ENCODE assay signal across 8 mouse cellular contexts in the genomic region with DNA sequence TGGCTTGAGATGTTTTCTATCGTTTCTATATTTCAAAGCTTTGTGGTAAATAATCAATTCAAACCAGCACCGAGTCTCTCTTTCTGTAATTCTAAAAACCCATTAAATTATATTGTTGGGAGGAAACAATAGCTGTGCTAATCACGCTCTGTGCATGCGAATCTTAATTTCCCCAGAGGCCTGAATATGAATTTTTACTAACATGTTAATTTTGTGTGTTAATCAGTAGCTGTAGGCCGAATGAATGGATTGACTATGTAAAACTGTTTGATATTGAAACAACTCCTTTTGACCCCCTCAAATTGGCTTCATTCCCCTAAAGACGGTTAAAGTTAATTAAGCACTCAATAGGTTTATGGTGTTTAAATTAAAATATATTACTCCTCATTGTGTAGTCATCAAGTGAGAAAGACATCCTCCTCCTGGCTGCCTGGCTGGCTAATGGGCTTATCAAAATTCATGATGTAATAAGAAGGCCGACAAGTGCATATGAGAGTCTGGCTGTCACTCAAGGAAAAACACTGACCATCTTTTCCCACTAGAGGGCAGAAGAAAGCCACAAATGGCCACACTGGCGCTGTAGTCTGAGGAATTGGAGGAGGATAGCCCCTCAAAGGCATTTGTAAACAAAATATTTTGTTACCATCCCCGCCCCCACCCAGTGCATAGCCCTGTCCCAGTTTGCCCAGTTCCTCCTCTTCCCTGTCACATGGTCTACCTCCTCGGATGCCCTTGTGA.
DNase-seq lines count a peak whose midpoint lies in the region; ATAC-seq and TF ChIP-seq lines count a peak whose summit lies in the region.

No protein-coding gene starts in this region.

- no peak overlapping the region for H3K4me3 ChIP-seq in kidney, adult 2 months (ENCODE audit: insufficient read depth, low read depth, low read length)
- H3K4me3 ChIP-seq in limb, embryonic 10.5 days: no peak overlapping the region
- no peak overlapping the region for H3K4me3 ChIP-seq in midbrain, embryonic 15.5 days

- H3K9ac ChIP-seq in midbrain, embryonic 15.5 days: no peak overlapping the region

- no peak for TF ChIP-seq POLR2A in kidney, adult 2 months (IDR thresholded peaks at IDR 0.05; ENCODE audit: low read depth, low read length)

- H3K4me1 ChIP-seq in kidney, adult 2 months (ENCODE audit: control insufficient read depth, insufficient read depth, low read length): peaks cover 5% of the 10 kb centered on the region; the same call in 1 of the 2 replicates
- peaks cover 21% of the 10 kb centered on the region for H3K4me1 ChIP-seq in limb, embryonic 10.5 days
- peaks cover 16% of the 10 kb centered on the region for H3K4me1 ChIP-seq in midbrain, embryonic 15.5 days

- peak; percentile 20 for DNase-seq in urinary bladder, postnatal 25 days (ENCODE audit: low spot score)
- no peak for DNase-seq in urinary bladder, postnatal 4 days (ENCODE audit: low spot score in 2 of 2)
- peak; percentile 34 for DNase-seq in cerebellum, adult 8-10 months
- peak; percentile 61 for DNase-seq in kidney, adult 2 months
- DNase-seq in limb, embryonic 10.5 days (ENCODE audit: low spot score): peak; percentile 59
- DNase-seq in thymus, postnatal 0 days (ENCODE audit: low spot score): peak; percentile 54

- no peaks in the 10 kb centered on the region for H3K9me3 ChIP-seq in limb, embryonic 10.5 days (replicated peaks)
- H3K9me3 ChIP-seq in midbrain, embryonic 15.5 days: no peaks in the 10 kb centered on the region

- H3K27me3 ChIP-seq in kidney, adult 2 months (replicated peaks; ENCODE audit: control insufficient read depth, insufficient read depth, low read length): no peaks in the 10 kb centered on the region
- peaks cover 18% of the 10 kb centered on the region; the same call in 1 of the 2 replicates for H3K27me3 ChIP-seq in limb, embryonic 10.5 days (ENCODE audit: low read depth, poor library complexity, severe bottlenecking)
- H3K27me3 ChIP-seq in midbrain, embryonic 15.5 days (replicated peaks): 0 out of 2 replicates have a peak, but pooled peaks cover 5% of the 10 kb centered on the region

- H3K36me3 ChIP-seq in kidney, adult 2 months (ENCODE audit: control insufficient read depth, insufficient read depth, low read length): no peaks in the 10 kb centered on the region
- H3K36me3 ChIP-seq in limb, embryonic 10.5 days: no peaks in the 10 kb centered on the region
- no peaks in the 10 kb centered on the region for H3K36me3 ChIP-seq in midbrain, embryonic 15.5 days (replicated peaks)

- no peak overlapping the region for H3K27ac ChIP-seq in kidney, adult 2 months (ENCODE audit: insufficient read depth, low read depth, low read length)
- no peak overlapping the region for H3K27ac ChIP-seq in limb, embryonic 10.5 days
- H3K27ac ChIP-seq in midbrain, embryonic 15.5 days: peak overlapping the region; percentile 66

- ATAC-seq in frontal cortex, adult (ENCODE audit: low TSS enrichment): peak; percentile 83
- peak; percentile 87 for ATAC-seq in midbrain, embryonic 15.5 days (replicated peaks)

- peak overlapping the region; percentile 28 for H3K4me2 ChIP-seq in midbrain, embryonic 15.5 days

- 42% methylated on average over 10 of the region's 10 CpGs for WGBS in kidney, adult 2 months
- WGBS in limb, embryonic 10.5 days: 50% methylated on average over 10 of the region's 10 CpGs
- 26% methylated on average over 10 of the region's 10 CpGs for WGBS in midbrain, embryonic 15.5 days

- peak; percentile 70 for TF ChIP-seq CTCF in kidney, adult 2 months (conservative IDR thresholded peaks at IDR 0.05; ENCODE audit: insufficient read depth, insufficient read length, low read depth, low read length)

Comparison
In these comparisons a context has a peak if more than half of its experiments do, and no peak if none do; other contexts are left out.
1. DNase-seq: peak in urinary bladder, postnatal 25 days (single experiment), cerebellum, adult 8-10 months (single experiment), kidney, adult 2 months (single experiment), limb, embryonic 10.5 days (single experiment) and thymus, postnatal 0 days (single experiment); none in urinary bladder, postnatal 4 days (0 of 2).